Mouse (Mus musculus): ENCODE data around the gene Chrm4.

- TF ChIP-seq CTCF (IDR thresholded peaks at IDR 0.05; ENCODE audit: low read depth, low read length) (peak; percentile 98), POLR2A (IDR thresholded peaks at IDR 0.05; ENCODE audit: extremely low read depth, insufficient read depth, low read length) (no peak)
Observed at GRCm38 (mm10) chr2:91944170-91944950, 17.3 kb downstream of the Chrm4 start.
